Mouse (Mus musculus) megakaryocyte progenitor cell, adult 5-6 weeks (primary cell): ENCODE measurements around the gene Por. TPM values are rescaled to one million over a fixed set of nuclear protein-coding genes. Genes with fewer than 3 reads are reported as not detected.
A peak's percentile ranks its signal among the peaks of the same experiment; 100 is the strongest.

Experiments
- ATAC-seq: replicated peaks from 2 replicates; pipeline ENCODE4 v1.8.0; 2016; ENCODE audit warnings: mild to moderate bottlenecking, moderate TSS enrichment, inconsistent platforms; ENCODE audit not compliant: poor library complexity
- total RNA-seq, 2 experiments: library from RNA; stranded (forward) in 1 of 2; stranded (reverse) in 1 of 2; fragments of 157-497, 149-512 nt in 1 of 2; fragments of 200-1000 nt in 1 of 2; gene quantifications; 2 replicates each; pipeline versions ENCODE4 v1.2.3 to v1.2.4; 2015 to 2017

Gene Por
- total RNA-seq, 2 experiments from 2014 or later = 21.3 to 25.2 TPM

- no peak for ATAC-seq
Observed at GRCm38 (mm10) chr5:135725391-135725841, 55.6 kb downstream of the Por start.

- ATAC-seq = no peak
Observed at GRCm38 (mm10) chr5:135725991-135726390, 56.2 kb downstream of the Por start.

- ATAC-seq = no peak
Observed at GRCm38 (mm10) chr5:135726641-135727346, 57.0 kb downstream of the Por start.

GRCm38 (mm10) chr5:135727871-135728270 is 58.0 kb downstream of the Por start:
- no peak for ATAC-seq

- no peak for ATAC-seq
Observed at GRCm38 (mm10) chr5:135728361-135728760, 58.5 kb downstream of the Por start.

- ATAC-seq = no peak
Observed at GRCm38 (mm10) chr5:135729351-135729750, 59.5 kb downstream of the Por start.

GRCm38 (mm10) chr5:135730278-135730677 is 60.4 kb downstream of the Por start:
- ATAC-seq = no peak

- ATAC-seq = no peak
Observed at GRCm38 (mm10) chr5:135730916-135731315, 61.1 kb downstream of the Por start.

- ATAC-seq = no peak
Observed at GRCm38 (mm10) chr5:135731322-135731721, 61.5 kb downstream of the Por start.

- ATAC-seq = no peak
Observed at GRCm38 (mm10) chr5:135733071-135733470, 63.2 kb downstream of the Por start.

GRCm38 (mm10) chr5:135734057-135734680 is 64.3 kb downstream of the Por start:
- no peak for ATAC-seq

- no peak for ATAC-seq
Observed at GRCm38 (mm10) chr5:135735741-135736140, 65.9 kb downstream of the Por start.

GRCm38 (mm10) chr5:135736544-135736943 is 66.7 kb downstream of the Por start:
- ATAC-seq = no peak

- peak; percentile 51; the same call in 1 of the 2 replicates for ATAC-seq
Observed at GRCm38 (mm10) chr5:135737154-135737553, 67.3 kb downstream of the Por start.

- ATAC-seq = no peak
Observed at GRCm38 (mm10) chr5:135738266-135738665, 68.4 kb downstream of the Por start.

GRCm38 (mm10) chr5:135742156-135742555 is 72.3 kb downstream of the Por start:
- no peak for ATAC-seq

- ATAC-seq = 0 out of 2 replicates have a peak, but pooled peaks have one; percentile 3
Observed at GRCm38 (mm10) chr5:135742941-135743740, 73.3 kb downstream of the Por start.

- peak; percentile 99 for ATAC-seq
Observed at GRCm38 (mm10) chr5:135743741-135744609, 74.1 kb downstream of the Por start, which contains the start of gene Tmem120a. Gene Tmem120a (minus strand): TSS chr5:135744448.

- ATAC-seq = peak; percentile 10
Observed at GRCm38 (mm10) chr5:135744742-135745141, 74.9 kb downstream of the Por start.

GRCm38 (mm10) chr5:135751041-135751440 is 81.2 kb downstream of the Por start:
- ATAC-seq = no peak
